Mouse (Mus musculus) embryonic facial prominence, embryonic 11.5 days (tissue): ENCODE data around the gene Cd8b1. TPM values are rescaled to one million over a fixed set of nuclear protein-coding genes. Genes with fewer than 3 reads are reported as not detected.

Experiments
- polyA plus RNA-seq: library from polyadenylated mRNA; unstranded; fragments of >200 nt; fragmentation: Nextera tagmentation; extraction: Ambion mirVana; gene quantifications from 2 replicates; pipeline ENCODE4 v1.2.1, GENCODE M21; 2014

The Cd8b1 gene
- polyA plus RNA-seq, 1 experiment from 2014 or later, result not detected

Other genes starting within 250 kb of the Cd8b1 start
- 4.3 and 4.8 TPM in 2 replicates for gene Thnsl2, start 178.3 kb upstream of the Cd8b1 start, polyA plus RNA-seq
- gene Fabp1, start 123.0 kb upstream of the Cd8b1 start, polyA plus RNA-seq, result not detected in 2 replicates
- gene Krcc1, start 51.1 kb upstream of the Cd8b1 start, polyA plus RNA-seq, result 35.7 and 41.1 TPM in 2 replicates
- gene Smyd1, start 555 bp upstream of the Cd8b1 start, polyA plus RNA-seq, result 0.63 and 1.6 TPM in 2 replicates
- gene Cd8a, start 50.6 kb downstream of the Cd8b1 start, polyA plus RNA-seq, result not detected in 2 replicates
- gene Rmnd5a, start 117.8 kb downstream of the Cd8b1 start, polyA plus RNA-seq, result 9.8 and 11.2 TPM in 2 replicates
- gene Rnf103, start 171.1 kb downstream of the Cd8b1 start, polyA plus RNA-seq, result 17.3 and 19.1 TPM in 2 replicates
- gene Chmp3, start 221.0 kb downstream of the Cd8b1 start, polyA plus RNA-seq, result 53.6 and 53.8 TPM in 2 replicates